Mouse (Mus musculus) layer of hippocampus, postnatal 25 days (tissue): ENCODE measurements around the gene Ddx49. TPM values are rescaled to one million over a fixed set of nuclear protein-coding genes. Genes with fewer than 3 reads are reported as not detected.

Source experiments
- DNase-seq, 2 experiments: peaks; one replicate each; pipeline ENCODE4 v3.0.0; 2022; ENCODE audit warnings: mixed read lengths in 2 of 2, low spot score in 1 of 2; ENCODE audit errors: extremely low spot score in 1 of 2
- total RNA-seq, 2 experiments: library from RNA; stranded (reverse); gene quantifications; 2 replicates each; pipeline ENCODE4 v1.2.3; 2021

The Ddx49 gene
- 10 to 100 TPM; 44.7 to 47.5 TPM for total RNA-seq

DNA sequence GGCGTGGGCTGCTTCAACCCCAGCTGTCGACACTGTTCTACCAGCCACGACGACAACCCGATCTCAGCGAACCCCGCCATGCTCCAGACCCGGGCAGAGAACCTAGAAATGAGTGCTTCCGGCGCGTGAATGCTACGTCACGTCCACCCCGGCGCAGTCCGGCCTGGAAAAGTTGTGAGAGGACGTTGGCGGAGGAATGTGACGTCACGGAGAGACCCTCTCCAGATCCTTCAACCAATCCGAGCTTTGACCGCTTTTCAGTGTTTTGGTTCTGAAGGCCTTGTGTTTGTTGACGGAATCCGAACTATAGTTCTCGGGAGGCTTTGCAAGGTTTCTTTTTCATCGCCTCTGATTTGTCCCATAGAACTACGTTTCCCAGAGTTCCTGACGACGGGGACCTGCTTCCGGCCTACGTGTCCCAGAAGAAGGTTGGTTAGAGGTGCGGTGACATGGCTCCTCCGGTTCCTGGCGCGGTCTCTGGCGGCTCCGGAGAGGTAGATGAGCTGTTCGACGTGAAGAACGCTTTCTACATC is at the start of gene Ddx49, which contains the start of gene Cope:
Gene Ddx49, minus strand, starts transcription at position 132 of the 533 bp plus-strand sequence.
Gene Cope, plus strand, starts transcription at position 161 of the 533 bp plus-strand sequence.
- DNase-seq = peak; percentile 95

GRCm38 (mm10) chr8:70352000-70352384 is 49.7 kb upstream of the Ddx49 start:
- DNase-seq = no peak

DNA sequence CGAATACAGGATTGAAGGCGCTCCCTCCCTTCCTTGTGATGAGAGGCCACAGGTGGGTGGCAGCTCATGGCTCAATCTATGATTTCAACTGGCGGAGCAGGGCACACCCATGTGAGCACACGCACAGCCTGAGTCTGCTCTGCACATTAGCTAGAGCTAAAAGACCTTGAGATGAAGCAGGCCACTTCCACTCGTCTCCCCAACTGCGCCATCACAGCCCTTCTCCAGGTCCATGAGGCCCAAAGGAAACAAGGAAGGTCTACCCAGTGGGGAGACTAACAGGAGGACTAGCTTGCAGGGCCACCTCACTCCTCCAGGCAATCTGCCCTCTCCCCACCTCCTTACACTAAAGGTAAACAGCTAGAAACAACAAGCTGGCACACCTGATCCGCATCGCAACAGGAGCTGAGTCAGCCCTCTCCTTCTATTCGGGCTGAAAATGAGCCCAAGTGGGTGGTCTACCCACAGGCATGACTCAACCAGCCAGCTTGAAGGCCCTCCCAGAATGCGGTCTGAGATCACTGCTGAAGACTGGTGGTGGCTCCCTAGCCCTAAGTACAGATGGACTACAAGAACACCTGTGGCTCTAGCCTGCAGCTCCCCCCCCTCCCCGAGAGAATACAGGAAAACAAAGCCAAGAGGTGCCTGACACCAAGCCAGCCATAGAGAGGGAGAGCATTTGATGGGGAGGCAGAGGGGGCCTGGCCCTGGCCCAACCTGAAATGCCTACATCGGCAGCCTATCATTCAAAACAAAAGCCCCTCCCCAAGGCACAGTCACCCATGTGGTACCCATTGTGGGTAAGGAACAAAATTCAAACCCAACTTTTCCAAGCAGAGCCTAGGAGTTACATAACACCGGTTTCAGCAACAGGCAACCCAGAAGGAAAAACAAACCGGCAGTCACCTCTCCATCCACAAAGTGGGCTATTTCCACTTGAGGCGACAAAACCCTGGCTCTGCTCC is 49.0 kb upstream of the Ddx49 start:
- no peak for DNase-seq

GRCm38 (mm10) chr8:70347860-70348420 is 45.7 kb upstream of the Ddx49 start:
- DNase-seq = no peak

GRCm38 (mm10) chr8:70347443-70347842 is 45.2 kb upstream of the Ddx49 start:
- no peak for DNase-seq

DNA sequence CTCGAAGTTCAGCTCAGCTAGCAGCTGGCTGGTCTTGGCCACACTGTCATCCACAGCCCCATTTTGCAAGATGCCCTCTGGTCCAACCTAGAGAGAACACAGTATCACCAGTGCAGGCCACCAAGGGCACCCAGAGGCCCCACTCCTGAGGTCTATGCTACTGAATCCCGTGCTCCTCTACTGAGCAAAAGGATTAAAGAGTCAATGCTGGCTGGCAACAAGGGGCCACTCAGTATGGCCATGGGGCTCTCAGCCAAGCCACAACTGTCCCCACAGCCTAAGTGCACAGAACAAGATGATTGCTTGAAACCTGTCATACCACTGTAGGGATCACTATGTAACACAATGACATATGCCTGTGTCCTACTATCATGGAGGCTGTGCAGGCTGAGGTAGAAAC is 42.0 kb upstream of the Ddx49 start:
- DNase-seq = no peak

DNA sequence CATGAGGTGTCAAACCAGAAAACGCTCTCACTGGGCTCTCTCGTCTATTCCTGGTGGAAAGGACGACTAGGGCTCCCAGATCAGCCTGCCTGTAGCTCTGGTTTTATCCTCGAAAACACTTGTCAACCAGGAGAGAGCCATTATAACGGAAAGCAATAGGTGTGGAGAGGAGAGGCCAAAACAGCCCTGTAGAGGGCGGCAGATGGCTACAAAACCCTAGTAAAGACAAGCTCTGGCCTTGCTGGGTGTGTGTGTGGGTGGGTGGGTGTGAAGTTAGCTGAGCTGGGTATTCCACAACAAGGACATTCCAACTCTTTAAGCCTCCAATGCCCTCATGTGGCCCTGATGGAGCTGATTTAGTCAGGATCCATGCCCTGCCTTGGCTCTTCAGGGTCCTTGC is 41.4 kb upstream of the Ddx49 start:
- peak in 1 of 2 experiments; percentile 56 for DNase-seq

- DNase-seq = no peak
These were observed 40.8 kb upstream of the Ddx49 start for GRCm38 (mm10) chr8:70343076-70343475.

- DNase-seq = no peak
These were observed 39.7 kb upstream of the Ddx49 start for GRCm38 (mm10) chr8:70342007-70342406.

- DNase-seq = no peak
These were observed 38.4 kb upstream of the Ddx49 start for GRCm38 (mm10) chr8:70340659-70341058.

GRCm38 (mm10) chr8:70338931-70339330 is 36.6 kb upstream of the Ddx49 start:
- DNase-seq = no peak

GRCm38 (mm10) chr8:70332878-70333202 is 30.6 kb upstream of the Ddx49 start:
- no peak for DNase-seq

DNA sequence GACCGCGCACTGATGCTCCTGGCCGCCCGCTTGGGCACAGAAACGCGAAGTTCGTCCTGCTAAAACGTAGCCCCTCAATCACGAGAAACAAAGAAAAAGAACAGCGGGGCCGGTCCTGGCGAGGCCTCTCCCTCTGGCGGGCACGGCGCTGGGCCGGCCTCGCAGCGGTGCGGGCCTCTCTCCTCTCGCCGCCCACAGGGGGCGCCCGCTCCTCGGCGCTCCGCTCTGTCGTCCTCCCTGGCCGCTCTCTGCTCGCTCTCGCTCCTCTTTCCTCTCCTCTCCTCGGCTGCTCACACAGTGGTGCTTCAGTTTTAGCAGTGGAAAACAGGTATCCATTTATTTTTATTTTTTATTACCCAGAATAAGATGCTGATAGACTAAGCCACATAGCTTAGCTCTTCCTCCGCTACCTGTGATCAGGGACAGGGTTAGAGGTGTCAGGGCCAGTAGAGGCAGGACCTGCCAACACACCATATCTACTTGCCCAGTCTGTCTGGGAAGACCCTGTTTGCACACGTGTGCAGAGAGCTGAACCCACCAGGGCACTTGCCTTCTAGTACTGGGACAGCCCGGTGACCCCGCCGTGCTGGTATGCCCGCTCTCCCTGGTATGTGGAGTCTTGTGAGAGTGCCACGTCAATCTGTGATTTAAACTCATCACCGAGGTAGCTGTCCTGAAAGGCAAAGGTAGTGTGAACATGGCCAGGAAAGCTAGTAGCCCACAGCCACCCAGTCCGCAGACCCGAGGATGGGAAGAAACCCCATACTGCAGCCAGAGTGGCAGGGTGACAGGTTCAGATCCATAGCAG is 30.0 kb upstream of the Ddx49 start:
- DNase-seq = peak; percentile 75 to 79

DNA sequence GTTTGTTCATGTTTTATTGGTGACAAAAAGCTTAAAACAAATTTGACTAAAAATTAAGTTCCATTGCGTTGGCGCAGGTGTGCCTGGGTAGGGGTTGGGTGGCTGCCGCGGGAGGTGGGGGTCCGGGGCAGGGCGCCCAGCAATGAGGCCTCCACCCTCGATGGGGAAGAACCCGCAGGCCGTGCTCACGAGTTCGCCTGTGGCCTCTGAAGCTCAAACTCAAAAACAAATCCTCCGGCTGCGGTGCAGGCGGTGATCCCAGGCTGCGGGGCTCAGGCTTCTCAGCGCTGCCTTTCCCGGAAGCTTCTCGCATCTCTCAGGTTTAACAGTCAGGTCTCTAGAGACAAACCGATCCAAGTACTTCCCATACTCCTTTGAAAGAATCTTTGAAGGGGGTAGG is 29.2 kb upstream of the Ddx49 start:
- DNase-seq = no peak

GRCm38 (mm10) chr8:70330741-70331364 is 28.6 kb upstream of the Ddx49 start:
- peak; percentile 56 to 64 for DNase-seq

DNA sequence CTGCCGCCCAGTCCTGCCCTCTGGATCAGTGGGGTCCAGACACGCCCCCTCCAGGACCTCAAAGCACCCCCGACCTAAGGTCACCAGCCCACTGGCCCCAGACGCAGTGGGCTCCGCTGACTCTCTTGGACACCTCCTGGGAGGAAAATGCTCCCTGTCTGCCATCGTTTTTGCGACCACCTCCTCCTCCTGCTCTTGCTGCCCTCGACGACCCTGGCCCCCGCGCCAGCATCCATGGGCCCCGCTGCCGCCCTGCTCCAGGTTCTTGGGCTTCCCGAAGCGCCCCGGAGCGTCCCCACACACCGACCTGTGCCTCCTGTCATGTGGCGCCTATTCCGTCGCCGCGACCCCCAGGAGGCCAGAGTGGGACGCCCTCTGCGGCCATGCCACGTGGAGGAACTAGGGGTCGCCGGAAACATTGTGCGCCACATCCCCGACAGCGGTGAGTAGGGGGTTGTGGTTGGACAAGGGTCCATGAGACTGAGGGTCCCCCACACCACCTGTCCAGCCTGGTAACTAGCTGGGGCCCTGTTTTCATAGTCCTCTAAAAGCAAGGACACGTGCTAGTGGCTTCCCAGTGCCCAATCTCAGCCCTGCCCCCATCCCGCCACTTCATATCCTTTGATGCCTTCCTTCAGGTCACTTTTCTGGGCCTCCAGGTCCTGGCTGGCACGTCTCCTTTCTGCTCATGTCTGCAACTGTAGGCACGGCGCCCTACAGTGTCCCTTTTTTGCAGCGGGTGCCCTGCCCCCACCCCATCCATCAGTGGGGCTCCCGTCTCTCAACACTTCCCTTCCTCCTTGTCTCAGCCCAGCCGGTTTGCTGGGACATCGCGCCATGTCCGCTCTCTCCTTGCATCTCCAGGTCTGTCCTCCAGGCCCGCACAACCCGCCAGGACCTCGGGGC is 27.8 kb upstream of the Ddx49 start:
- DNase-seq = no peak

DNA sequence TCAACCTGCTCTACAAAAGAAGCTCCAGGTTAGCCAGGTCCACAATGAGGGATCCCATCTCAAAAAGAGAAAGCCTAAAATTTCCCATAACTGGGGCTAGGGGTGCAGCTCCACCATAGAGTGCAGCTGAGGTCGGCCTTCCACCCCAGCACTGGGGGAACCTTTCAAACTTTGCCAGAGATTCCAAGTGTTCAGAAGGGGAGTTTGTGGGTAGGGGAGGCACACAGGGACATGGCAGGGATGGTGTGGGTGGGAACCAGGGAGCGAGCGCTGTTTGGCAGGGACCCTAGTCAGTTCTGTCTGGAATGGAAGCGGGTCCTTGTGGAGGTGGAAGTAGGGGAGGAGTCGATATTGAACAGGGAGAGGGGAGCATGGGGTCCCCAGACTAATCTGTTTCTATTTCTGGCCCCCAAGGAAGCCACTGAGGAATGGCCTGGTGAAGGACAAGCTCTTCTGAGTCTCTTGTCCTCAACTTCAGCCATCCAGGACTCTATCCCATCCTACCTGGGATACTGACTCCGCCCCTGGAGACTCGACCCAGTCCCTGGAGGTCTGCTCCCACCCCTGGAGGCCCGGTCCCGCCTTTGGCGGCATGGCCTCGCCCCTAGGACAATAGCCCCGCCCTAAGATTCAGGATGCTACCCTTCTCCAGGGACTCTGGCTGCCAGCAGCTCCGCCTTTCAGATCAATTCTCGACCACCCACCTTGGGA is 27.0 kb upstream of the Ddx49 start, which contains the start of gene Gdf1:
Gene Gdf1, plus strand, starts transcription at position 694 of the 711 bp plus-strand sequence.
- DNase-seq = no peak

GRCm38 (mm10) chr8:70327512-70327911 is 25.2 kb upstream of the Ddx49 start:
- no peak for DNase-seq

GRCm38 (mm10) chr8:70323716-70324115 is 21.4 kb upstream of the Ddx49 start:
- DNase-seq = no peak
